Mouse (Mus musculus) G1E (cell line): ENCODE results near the gene Kmt5a. TPM values are rescaled to one million over a fixed set of nuclear protein-coding genes. Genes with fewer than 3 reads are reported as not detected.

Experiments
- ATAC-seq: 2 replicates; pipeline ENCODE4 v1.8.0; 2016; ENCODE audit warnings: mild to moderate bottlenecking; ENCODE audit not compliant: insufficient number of reproducible peaks, poor library complexity, low FRiP score, severe bottlenecking; ENCODE audit errors: extremely low read depth
- DNase-seq: peaks from one replicate; pipeline ENCODE4 v3.0.0; 2012; ENCODE audit warnings: low spot score
- H3K27me3 ChIP-seq: 2 replicates; pipeline ENCODE4 v1.6.1; 2012; ENCODE audit warnings: mild to moderate bottlenecking, low read length, inconsistent platforms; ENCODE audit not compliant: insufficient read depth
- H3K36me3 ChIP-seq: replicated peaks from 2 replicates; pipeline ENCODE3; 2012; ENCODE audit warnings: mild to moderate bottlenecking, inconsistent platforms
- H3K4me1 ChIP-seq: 2 replicates; pipeline ENCODE4 v1.6.1; 2012; ENCODE audit warnings: low read depth, low read length, inconsistent platforms, mixed read lengths; ENCODE audit not compliant: insufficient read depth
- H3K4me3 ChIP-seq: 2 replicates; pipeline ENCODE4 v1.5.1; 2012; ENCODE audit warnings: low read depth, mild to moderate bottlenecking, inconsistent platforms, low read length, moderate library complexity, mixed read lengths
- H3K9me3 ChIP-seq: replicated peaks from 2 replicates; pipeline ENCODE4 v1.6.1; 2012; ENCODE audit warnings: inconsistent platforms
- CTCF ChIP-seq: IDR thresholded peaks from 2 replicates; pipeline ENCODE4 v1.5.1; 2012; ENCODE audit warnings: low read depth, low read length, inconsistent platforms, mixed read lengths
- GATA1 ChIP-seq: IDR thresholded peaks from 2 replicates; pipeline ENCODE4 v1.6.1; 2012; ENCODE audit warnings: borderline replicate concordance, low read length, inconsistent platforms, mixed read lengths
- GATA2 ChIP-seq: IDR thresholded peaks from 2 replicates; pipeline ENCODE4 v1.6.1; 2012; ENCODE audit warnings: low read depth, low read length, inconsistent platforms, borderline replicate concordance
- POLR2AphosphoS5 ChIP-seq: IDR thresholded peaks from 2 replicates; pipeline ENCODE4 v1.6.1; 2012; ENCODE audit warnings: low read depth, low read length, inconsistent platforms; ENCODE audit not compliant: insufficient replicate concordance
- TAL1 ChIP-seq: conservative IDR thresholded peaks from 2 replicates; pipeline ENCODE4 v1.6.1; 2012; ENCODE audit warnings: low read depth, low read length, inconsistent platforms, mixed read lengths
- polyA plus RNA-seq: library from polyadenylated mRNA; stranded (reverse); fragments of >175 nt; gene quantifications from 2 replicates; pipeline ENCODE4 v1.2.3, GENCODE M21; 2012
- total RNA-seq, 2 experiments: library from RNA; stranded (forward) in 1 of 2; stranded (reverse) in 1 of 2; fragments of 200-1000 nt in 1 of 2; fragments of >200 nt in 1 of 2; fragmentation: Nextera tagmentation in 1 of 2; gene quantifications; 2 replicates each; pipeline ENCODE4 v1.2.3; 2014 to 2017

Gene Kmt5a
- total and polyA plus RNA-seq, 3 experiments: 91.8 to 504 (median 320) TPM

- no peaks in the 10 kb centered on the region for H3K9me3 ChIP-seq
- no peak for ATAC-seq
- no peaks in the 10 kb centered on the region for H3K27me3 ChIP-seq
- TF ChIP-seq CTCF: no peak
- no peak for TF ChIP-seq GATA1
- no peak for TF ChIP-seq TAL1
- no peak for TF ChIP-seq GATA2
- no peak for TF ChIP-seq POLR2AphosphoS5
- peaks cover 13% of the 10 kb centered on the region for H3K36me3 ChIP-seq
- H3K4me3 ChIP-seq: no peak overlapping the region
- peaks cover 59% of the 10 kb centered on the region for H3K4me1 ChIP-seq
- no peak for DNase-seq
Observed at GRCm38 (mm10) chr5:124480119-124480518, 40.4 kb downstream of the Kmt5a start.

GRCm38 (mm10) chr5:124481714-124482113, 42.0 kb downstream of the Kmt5a start:
- H3K9me3 ChIP-seq: no peaks in the 10 kb centered on the region
- TF ChIP-seq TAL1 (no peak), CTCF (no peak), POLR2AphosphoS5 (no peak), GATA2 (no peak), GATA1 (no peak)
- H3K27me3 ChIP-seq: no peaks in the 10 kb centered on the region
- ATAC-seq (no peak), DNase-seq (no peak)
- H3K4me1 ChIP-seq: peaks cover 44% of the 10 kb centered on the region
- no peak overlapping the region for H3K4me3 ChIP-seq
- peaks cover 24% of the 10 kb centered on the region for H3K36me3 ChIP-seq

- ATAC-seq (no peak), DNase-seq (no peak)
- TF ChIP-seq POLR2AphosphoS5 (no peak), GATA2 (no peak), CTCF (no peak), TAL1 (no peak), GATA1 (no peak)
- H3K4me3 ChIP-seq: peak overlapping the region; percentile 79
- H3K4me1 ChIP-seq: peaks cover 40% of the 10 kb centered on the region
- H3K27me3 ChIP-seq: no peaks in the 10 kb centered on the region
- H3K9me3 ChIP-seq: no peaks in the 10 kb centered on the region
- peaks cover 28% of the 10 kb centered on the region for H3K36me3 ChIP-seq
Observed at GRCm38 (mm10) chr5:124482436-124482965, 42.8 kb downstream of the Kmt5a start.

GRCm38 (mm10) chr5:124482966-124483654, 43.4 kb downstream of the Kmt5a start, which contains the start of gene Snrnp35:
Snrnp35 (plus strand) TSS chr5:124483134.
- peak; percentile 86 for ATAC-seq
- Histone ChIP-seq H3K4me3 (peak within 1 kb of the TSS; percentile 79), H3K27me3 (no peaks in the 10 kb centered on the region), H3K4me1 (peaks cover 34% of the 10 kb centered on the region), H3K36me3 (peaks cover 33% of the 10 kb centered on the region), H3K9me3 (no peaks in the 10 kb centered on the region)
- no peak for TF ChIP-seq CTCF
- no peak for TF ChIP-seq TAL1
- TF ChIP-seq GATA2: no peak
- TF ChIP-seq POLR2AphosphoS5: no peak
- peak; percentile 71 for DNase-seq

GRCm38 (mm10) chr5:124483655-124484396, 44.1 kb downstream of the Kmt5a start:
- TF ChIP-seq TAL1 (no peak), CTCF (no peak), GATA2 (no peak), GATA1 (no peak), POLR2AphosphoS5 (no peak)
- DNase-seq: no peak
- peaks cover 38% of the 10 kb centered on the region for H3K36me3 ChIP-seq

GRCm38 (mm10) chr5:124485654-124486053, 45.9 kb downstream of the Kmt5a start:
- no peaks in the 10 kb centered on the region for H3K9me3 ChIP-seq
- DNase-seq (no peak), ATAC-seq (no peak)
- H3K4me1 ChIP-seq: peaks cover 19% of the 10 kb centered on the region
- no peak overlapping the region for H3K4me3 ChIP-seq
- TF ChIP-seq GATA1 (no peak), TAL1 (no peak), CTCF (no peak), GATA2 (no peak), POLR2AphosphoS5 (no peak)
- H3K36me3 ChIP-seq: peaks cover 55% of the 10 kb centered on the region
- no peaks in the 10 kb centered on the region for H3K27me3 ChIP-seq

More at GRCm38 (mm10) chr5:124483655-124484396, 44.1 kb downstream of the Kmt5a start:
- ATAC-seq: no peak
- Histone ChIP-seq H3K27me3 (no peaks in the 10 kb centered on the region), H3K9me3 (no peaks in the 10 kb centered on the region), H3K4me1 (peaks cover 29% of the 10 kb centered on the region), H3K4me3 (peak overlapping the region; percentile 79)
